Mouse (Mus musculus) cortical plate, adult 2 months (tissue): ENCODE measurements at regions not wholly inside any gene's neighbourhood (a gene's known extent, or its start where the extent isn't known, plus 50 kb on each side); places are given as distances from the start of the nearest gene placed in this dataset.

ENCODE experiments used
- CTCF ChIP-seq: fragments of 200-500 bp; IDR thresholded peaks from 2 replicates; pipeline ENCODE4 v1.5.1; 2011; ENCODE audit warnings: mild to moderate bottlenecking, control low read depth, low read length; ENCODE audit not compliant: insufficient read depth; ENCODE audit errors: extremely low read depth
- POLR2A ChIP-seq: fragments of 200-500 bp; IDR thresholded peaks from 2 replicates; pipeline ENCODE4 v1.6.1; 2011; ENCODE audit warnings: mild to moderate bottlenecking, low read length, control low read depth; ENCODE audit not compliant: insufficient read depth; ENCODE audit errors: extremely low read depth

DNA sequence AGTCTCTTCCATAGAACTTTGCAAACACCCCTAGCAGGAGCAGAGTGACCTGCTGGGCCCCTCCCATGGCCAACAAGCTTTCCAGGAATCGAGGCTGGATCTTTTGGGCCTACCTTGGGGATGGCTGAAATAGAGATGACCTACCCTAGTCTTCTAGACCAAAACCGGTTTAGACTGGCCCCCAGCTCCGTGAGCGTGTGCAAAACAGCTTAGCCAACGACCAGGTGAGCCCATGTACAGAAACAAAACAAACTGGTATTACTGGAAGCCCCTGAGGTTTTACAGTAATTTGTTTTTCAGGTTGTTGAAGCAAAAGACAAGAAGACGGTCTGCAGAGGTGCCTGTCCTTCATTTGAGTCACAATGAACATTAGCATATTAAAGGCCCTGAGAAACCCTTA, 203.1 kb downstream of the Bcor start:
- no peak for TF ChIP-seq CTCF
- TF ChIP-seq POLR2A: no peak
